Mouse (Mus musculus): ENCODE measurements around the gene Skida1.

- TF ChIP-seq CTCF (IDR thresholded peaks at IDR 0.05) (no peak), POLR2A (IDR thresholded peaks at IDR 0.05; ENCODE audit: insufficient read depth, low read depth, low read length) (no peak), EP300 (IDR thresholded peaks at IDR 0.05; ENCODE audit: insufficient read depth, low read depth, low read length) (no peak)
Observed at GRCm38 (mm10) chr2:18016639-18017038, 32.2 kb downstream of the Skida1 start.

Data from heart, adult 2 months (tissue).